Mouse (Mus musculus): ENCODE data around the gene Thop1.
A peak's percentile ranks its signal among the peaks of the same experiment; 100 is the strongest.

Thop1 gene

DNA sequence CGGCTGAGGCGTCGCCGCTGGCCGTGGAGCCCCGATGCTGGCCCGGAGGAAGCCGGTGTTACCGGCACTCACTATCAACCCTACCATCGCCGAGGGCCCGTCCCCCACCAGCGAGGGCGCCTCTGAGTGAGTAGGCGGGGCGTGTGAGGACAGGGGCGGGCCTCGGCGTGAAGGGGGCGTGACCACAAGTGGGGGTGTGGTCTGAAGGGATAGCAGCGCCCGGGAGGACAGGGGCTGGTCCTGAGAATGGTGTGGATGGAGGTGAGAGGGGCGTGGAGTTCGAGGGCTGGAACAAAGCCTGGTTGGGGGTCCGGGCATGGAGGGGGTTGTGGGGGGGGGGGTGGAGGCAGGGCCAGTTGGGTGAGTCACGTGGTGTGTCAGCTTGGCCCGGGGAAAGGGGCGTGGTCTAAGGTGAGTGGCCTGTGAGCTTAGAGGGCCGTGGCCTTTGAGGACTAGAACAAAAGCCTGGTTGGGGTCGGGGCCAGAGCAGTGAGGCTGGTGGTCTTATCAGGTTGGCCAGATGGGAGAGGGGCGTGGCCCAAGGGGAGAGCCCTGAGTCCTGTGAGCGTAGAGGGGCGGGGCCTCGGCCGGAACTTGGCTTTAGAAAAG lies 36.4 kb downstream of the Thop1 start:
- DNase-seq (ENCODE audit: low spot score): peak; percentile 72

DNA sequence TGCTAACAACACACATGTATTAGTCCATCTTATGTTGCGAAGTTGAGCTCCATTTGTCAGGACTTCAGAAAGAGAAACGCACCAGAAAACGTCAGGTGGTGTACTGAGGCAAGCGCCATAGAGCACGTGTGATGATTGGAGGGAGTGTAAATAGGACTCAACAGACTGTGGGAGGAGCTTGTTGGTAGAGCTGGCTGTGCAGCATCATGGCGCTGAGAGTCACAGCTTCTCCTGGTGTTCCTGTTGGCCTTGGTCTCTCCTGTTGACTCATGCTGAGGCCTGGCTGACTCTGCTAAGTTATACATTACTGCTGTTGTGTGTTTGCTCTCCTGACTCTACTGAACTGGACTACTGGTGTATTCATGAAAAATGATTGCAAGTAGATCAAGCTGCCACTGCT lies 43.1 kb downstream of the Thop1 start:
- no peak for DNase-seq (ENCODE audit: low spot score)

GRCm38 (mm10) chr10:81119625-81120024 lies 49.8 kb downstream of the Thop1 start:
- DNase-seq (ENCODE audit: low spot score): no peak

DNA sequence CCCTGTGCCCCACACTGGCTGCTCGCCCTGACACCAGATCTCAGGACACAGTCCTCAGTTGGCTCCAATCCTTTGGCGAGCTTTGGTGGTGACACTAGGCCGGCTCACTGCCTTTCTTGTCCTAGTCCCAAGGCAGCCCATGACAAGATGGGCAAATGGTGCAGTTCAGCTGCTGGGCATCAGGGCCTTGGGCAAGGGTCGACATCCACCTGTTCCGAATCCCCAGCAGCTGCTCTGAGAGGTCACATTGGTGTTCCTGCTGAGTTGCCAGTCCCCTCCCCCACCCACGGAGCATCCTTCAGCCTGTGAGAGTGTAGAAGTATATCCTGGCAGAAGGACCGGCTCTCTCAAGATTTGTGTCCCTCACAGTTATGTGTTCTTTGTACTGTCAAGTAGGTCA lies 50.8 kb downstream of the Thop1 start:
- DNase-seq (ENCODE audit: low spot score): no peak

DNA sequence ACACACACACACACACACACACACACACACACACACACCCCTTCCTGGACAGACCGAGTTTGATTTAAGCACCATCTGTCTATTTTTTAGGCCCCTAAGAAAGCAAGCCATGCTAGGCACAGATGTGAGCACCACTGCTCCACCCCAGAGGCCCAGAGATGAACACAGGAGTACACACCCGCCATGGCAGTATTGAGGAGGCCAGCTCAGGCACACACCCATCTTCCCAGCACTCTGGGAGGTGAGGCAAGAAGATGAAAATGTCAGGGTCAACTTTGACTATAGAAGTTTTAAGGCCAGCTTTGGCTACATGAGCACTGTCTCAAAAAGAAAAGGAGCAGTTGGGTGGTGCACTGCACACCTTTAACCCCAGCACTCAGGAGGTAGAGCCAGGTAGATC lies 53.1 kb downstream of the Thop1 start:
- no peak for DNase-seq (ENCODE audit: low spot score)

DNA sequence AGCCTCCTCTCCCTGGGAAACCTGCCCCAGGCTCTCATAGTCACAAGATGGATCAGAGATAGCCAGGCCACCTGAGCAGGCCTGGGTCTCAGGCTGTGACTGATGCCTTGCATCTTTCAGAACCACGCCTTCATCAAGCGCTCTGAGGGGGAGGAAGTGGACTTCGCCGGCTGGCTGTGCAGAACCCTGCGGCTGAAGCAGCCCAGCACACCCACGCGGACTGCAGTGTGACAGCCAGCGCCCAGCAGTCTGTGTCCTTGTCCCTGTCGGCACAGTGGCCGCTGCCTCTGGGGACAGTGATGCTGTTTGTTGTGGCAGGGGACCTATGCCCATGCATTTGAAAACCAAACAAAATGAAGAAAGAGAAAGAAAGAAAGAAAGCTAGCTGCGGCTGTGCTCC lies 53.7 kb downstream of the Thop1 start:
- DNase-seq (ENCODE audit: low spot score): no peak
